Mouse (Mus musculus) heart, postnatal 4 days (tissue): ENCODE results near the gene Smpd1. TPM values are rescaled to one million over a fixed set of nuclear protein-coding genes. Genes with fewer than 3 reads are reported as not detected.

Experiments used
- DNase-seq: peaks from one replicate; pipeline ENCODE4 v3.0.0; 2021
- total RNA-seq, 2 experiments: library from RNA; stranded (reverse); gene quantifications; 2 replicates each; pipeline ENCODE4 v1.2.3; 2021

The Smpd1 gene
- 100 to 1,000 TPM; 101 to 103 TPM for total RNA-seq

- DNase-seq = peak; percentile 92
These were observed at the start of gene Smpd1 for GRCm38 (mm10) chr7:105554212-105554942. Gene Smpd1 (plus strand): TSS chr7:105554360.

- no peak for DNase-seq
These were observed 46.9 kb upstream of the Smpd1 start for GRCm38 (mm10) chr7:105507257-105507656.

GRCm38 (mm10) chr7:105510143-105510542 is 44.0 kb upstream of the Smpd1 start:
- DNase-seq = no peak

GRCm38 (mm10) chr7:105513845-105514291 is 40.3 kb upstream of the Smpd1 start:
- DNase-seq = no peak

- no peak for DNase-seq
These were observed 39.6 kb upstream of the Smpd1 start for GRCm38 (mm10) chr7:105514561-105514960.

- DNase-seq = peak; percentile 70
These were observed 39.0 kb upstream of the Smpd1 start for GRCm38 (mm10) chr7:105515178-105515577.

- no peak for DNase-seq
These were observed 37.3 kb upstream of the Smpd1 start for GRCm38 (mm10) chr7:105516669-105517360.

GRCm38 (mm10) chr7:105519336-105519735 is 34.8 kb upstream of the Smpd1 start:
- no peak for DNase-seq

- no peak for DNase-seq
These were observed 34.4 kb upstream of the Smpd1 start for GRCm38 (mm10) chr7:105519771-105520170.

GRCm38 (mm10) chr7:105520201-105520600 is 34.0 kb upstream of the Smpd1 start:
- DNase-seq = peak; percentile 38

- no peak for DNase-seq
These were observed 29.9 kb upstream of the Smpd1 start for GRCm38 (mm10) chr7:105524222-105524621.

GRCm38 (mm10) chr7:105527306-105527937 is 26.7 kb upstream of the Smpd1 start:
- peak; percentile 56 for DNase-seq

- no peak for DNase-seq
These were observed 26.1 kb upstream of the Smpd1 start for GRCm38 (mm10) chr7:105528094-105528493.

GRCm38 (mm10) chr7:105534162-105534561 is 20.0 kb upstream of the Smpd1 start:
- DNase-seq = no peak

- DNase-seq = no peak
These were observed 8.2 kb upstream of the Smpd1 start for GRCm38 (mm10) chr7:105545986-105546385.

GRCm38 (mm10) chr7:105547970-105548369 is 6.2 kb upstream of the Smpd1 start:
- no peak for DNase-seq

- DNase-seq = peak; percentile 51
These were observed 5.1 kb upstream of the Smpd1 start for GRCm38 (mm10) chr7:105549035-105549434.

GRCm38 (mm10) chr7:105553456-105554211 is 526 bp upstream of the Smpd1 start:
- no peak for DNase-seq

- peak; percentile 46 for DNase-seq
These were observed 1.4 kb downstream of the Smpd1 start for GRCm38 (mm10) chr7:105555571-105555970.

GRCm38 (mm10) chr7:105556406-105556805 is 2.2 kb downstream of the Smpd1 start:
- no peak for DNase-seq

- DNase-seq = no peak
These were observed 3.5 kb downstream of the Smpd1 start for GRCm38 (mm10) chr7:105557671-105558070.

- no peak for DNase-seq
These were observed 4.9 kb downstream of the Smpd1 start for GRCm38 (mm10) chr7:105559016-105559415.

- no peak for DNase-seq
These were observed 8.2 kb downstream of the Smpd1 start for GRCm38 (mm10) chr7:105562317-105562716.
